Comparison of ENCODE assay signal across 9 mouse cellular contexts in the genomic region with DNA sequence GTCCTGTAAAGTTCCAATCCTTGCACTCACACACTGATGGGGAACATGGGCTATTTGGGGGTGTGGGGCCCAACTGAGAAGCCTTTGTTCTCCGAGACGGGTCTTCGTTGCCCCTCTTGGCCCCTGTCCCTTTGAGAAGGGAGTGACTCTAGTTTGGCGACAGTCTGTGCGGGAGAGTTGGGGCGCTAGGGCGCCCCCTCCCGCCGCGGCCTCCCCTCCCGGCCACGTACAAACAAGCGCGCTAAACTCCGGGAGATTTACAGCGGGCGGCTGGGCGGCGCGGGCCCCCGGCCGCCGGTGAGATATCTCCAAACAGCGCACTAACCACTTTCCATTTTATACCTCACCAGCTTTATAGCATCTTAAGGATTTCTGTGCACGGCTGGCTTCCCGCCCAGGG.
DNase-seq lines count a peak whose midpoint lies in the region; ATAC-seq lines count a peak whose summit lies in the region.
"Had no signal": no experiment of that assay in that cellular context is flagged by ENCODE, and none has a peak within 500 bp of the region (broad histone marks: within the 10 kb centered on the region; RNA-seq: fewer than 3 reads in every experiment).

No protein-coding gene starts in this region.

- ATAC-seq in kidney, embryonic 15.5 days (replicated peaks; ENCODE audit: low FRiP score): peak; percentile 45
- ATAC-seq in embryonic facial prominence, embryonic 12.5 days (ENCODE audit: insufficient number of reproducible peaks, insufficient read depth, low FRiP score, low TSS enrichment): no peak
- no peak for ATAC-seq in intestine, embryonic 14.5 days (replicated peaks; ENCODE audit: low FRiP score, low TSS enrichment, low read depth)
- ATAC-seq in neural tube, embryonic 11.5 days (ENCODE audit: insufficient read depth, low FRiP score, low TSS enrichment): no peak
- no peak for ATAC-seq in erythroblast, adult 5-6 weeks (replicated peaks; ENCODE audit: low FRiP score, poor library complexity, severe bottlenecking)

- under 1% methylated on average over 26 of the region's 26 CpGs for WGBS in kidney, embryonic 15.5 days
- under 1% methylated on average over 26 of the region's 26 CpGs for WGBS in embryonic facial prominence, embryonic 12.5 days
- 1% methylated on average over 26 of the region's 26 CpGs for WGBS in intestine, embryonic 14.5 days
- WGBS in neural tube, embryonic 11.5 days: under 1% methylated on average over 26 of the region's 26 CpGs

- H3K4me1 ChIP-seq in kidney, embryonic 15.5 days: peaks cover 81% of the 10 kb centered on the region
- H3K4me1 ChIP-seq in embryonic facial prominence, embryonic 12.5 days: peaks cover 6% of the 10 kb centered on the region
- H3K4me1 ChIP-seq in intestine, embryonic 14.5 days (replicated peaks; ENCODE audit: control insufficient read depth, insufficient read depth, low read length): peaks cover 3% of the 10 kb centered on the region; the same call in 1 of the 2 replicates
- no peaks in the 10 kb centered on the region for H3K4me1 ChIP-seq in neural tube, embryonic 11.5 days (ENCODE audit: control insufficient read depth, insufficient read depth, low read length)

- DNase-seq in kidney, adult 8-10 months: no peak
- DNase-seq in intestine, embryonic 14.5 days (ENCODE audit: low spot score): peak; percentile 54
- peak; percentile 37 for DNase-seq in neural tube, embryonic 11.5 days (ENCODE audit: low spot score)
- DNase-seq in yolk sac, embryonic 10.5 days (ENCODE audit: low spot score): no peak
- no peak for DNase-seq in layer of hippocampus, adult 9-11 months
- DNase-seq: lung, postnatal 36 days had no signal

- H3K9ac ChIP-seq in kidney, embryonic 15.5 days: 0 out of 2 replicates have a peak overlapping the region, but pooled peaks have one; percentile 14
- H3K9ac ChIP-seq in embryonic facial prominence, embryonic 12.5 days: peak overlapping the region; percentile 25; the same call in 1 of the 2 replicates
- no peak overlapping the region for H3K9ac ChIP-seq in intestine, embryonic 14.5 days (ENCODE audit: low read length)
- H3K9ac ChIP-seq in neural tube, embryonic 11.5 days (ENCODE audit: low read length): peak overlapping the region; percentile 45

- peaks cover 43% of the 10 kb centered on the region for H3K27me3 ChIP-seq in kidney, embryonic 15.5 days
- H3K27me3 ChIP-seq in embryonic facial prominence, embryonic 12.5 days: peaks cover 52% of the 10 kb centered on the region
- peaks cover 38% of the 10 kb centered on the region for H3K27me3 ChIP-seq in intestine, embryonic 14.5 days (replicated peaks; ENCODE audit: control insufficient read depth, insufficient read depth, low read length)
- peaks cover 19% of the 10 kb centered on the region for H3K27me3 ChIP-seq in neural tube, embryonic 11.5 days (ENCODE audit: control insufficient read depth, insufficient read depth, low read length)

- peak overlapping the region; percentile 90 for H3K27ac ChIP-seq in kidney, embryonic 15.5 days
- no peak overlapping the region for H3K27ac ChIP-seq in embryonic facial prominence, embryonic 12.5 days
- H3K27ac ChIP-seq in intestine, embryonic 14.5 days (ENCODE audit: low read depth): no peak overlapping the region
- H3K27ac ChIP-seq in neural tube, embryonic 11.5 days (ENCODE audit: low read depth, low read length): 0 out of 2 replicates have a peak overlapping the region, but pooled peaks have one; percentile 20

- peak overlapping the region; percentile 29 for H3K4me3 ChIP-seq in kidney, embryonic 15.5 days (replicated peaks)
- peak overlapping the region; percentile 31 for H3K4me3 ChIP-seq in embryonic facial prominence, embryonic 12.5 days
- peak overlapping the region; percentile 20; the same call in 1 of the 2 replicates for H3K4me3 ChIP-seq in intestine, embryonic 14.5 days (ENCODE audit: low read depth, low read length)
- peak overlapping the region; percentile 27 for H3K4me3 ChIP-seq in neural tube, embryonic 11.5 days (ENCODE audit: low read depth, low read length)

- H3K4me2 ChIP-seq in kidney, embryonic 15.5 days: peak overlapping the region; percentile 60
- peak overlapping the region; percentile 52 for H3K4me2 ChIP-seq in embryonic facial prominence, embryonic 12.5 days (replicated peaks)
- peak overlapping the region; percentile 56 for H3K4me2 ChIP-seq in intestine, embryonic 14.5 days (ENCODE audit: low read length)
- peak overlapping the region; percentile 61 for H3K4me2 ChIP-seq in neural tube, embryonic 11.5 days (ENCODE audit: low read depth)

- no peaks in the 10 kb centered on the region for H3K36me3 ChIP-seq in kidney, embryonic 15.5 days
- H3K36me3 ChIP-seq in embryonic facial prominence, embryonic 12.5 days: no peaks in the 10 kb centered on the region
- H3K36me3 ChIP-seq in intestine, embryonic 14.5 days (ENCODE audit: control insufficient read depth, insufficient read depth, low read length): no peaks in the 10 kb centered on the region
- no peaks in the 10 kb centered on the region for H3K36me3 ChIP-seq in neural tube, embryonic 11.5 days (ENCODE audit: control insufficient read depth, insufficient read depth, low read length)

- H3K9me3 ChIP-seq in kidney, embryonic 15.5 days (replicated peaks): no peaks in the 10 kb centered on the region
- H3K9me3 ChIP-seq in embryonic facial prominence, embryonic 12.5 days: no peaks in the 10 kb centered on the region
- H3K9me3 ChIP-seq in intestine, embryonic 14.5 days (ENCODE audit: control insufficient read depth, low read length): no peaks in the 10 kb centered on the region
- H3K9me3 ChIP-seq in neural tube, embryonic 11.5 days (ENCODE audit: control insufficient read depth, low read length): no peaks in the 10 kb centered on the region

Comparison
In these comparisons a context has a peak if more than half of its experiments do, and no peak if none do; other contexts are left out.
1. H3K27ac ChIP-seq: peak in kidney, embryonic 15.5 days (single experiment) and neural tube, embryonic 11.5 days (single experiment); none in embryonic facial prominence, embryonic 12.5 days (single experiment) and intestine, embryonic 14.5 days (single experiment).
2. DNase-seq: peak in intestine, embryonic 14.5 days (single experiment) and neural tube, embryonic 11.5 days (single experiment); none in kidney, adult 8-10 months (0 of 2), yolk sac, embryonic 10.5 days (single experiment) and layer of hippocampus, adult 9-11 months (single experiment).
3. Peak in every context shown above with its lines, with median percentiles within 50 percentile points of each other: H3K4me2 ChIP-seq and H3K4me3 ChIP-seq.